Mouse (Mus musculus) cerebellum, adult 11-12 months (tissue): ENCODE data around the gene Lsm10.
A peak's percentile ranks its signal among the peaks of the same experiment; 100 is the strongest.

Experiments used
- DNase-seq: peaks from one replicate; pipeline ENCODE4 v3.0.0; 2022

The Lsm10 gene

DNA sequence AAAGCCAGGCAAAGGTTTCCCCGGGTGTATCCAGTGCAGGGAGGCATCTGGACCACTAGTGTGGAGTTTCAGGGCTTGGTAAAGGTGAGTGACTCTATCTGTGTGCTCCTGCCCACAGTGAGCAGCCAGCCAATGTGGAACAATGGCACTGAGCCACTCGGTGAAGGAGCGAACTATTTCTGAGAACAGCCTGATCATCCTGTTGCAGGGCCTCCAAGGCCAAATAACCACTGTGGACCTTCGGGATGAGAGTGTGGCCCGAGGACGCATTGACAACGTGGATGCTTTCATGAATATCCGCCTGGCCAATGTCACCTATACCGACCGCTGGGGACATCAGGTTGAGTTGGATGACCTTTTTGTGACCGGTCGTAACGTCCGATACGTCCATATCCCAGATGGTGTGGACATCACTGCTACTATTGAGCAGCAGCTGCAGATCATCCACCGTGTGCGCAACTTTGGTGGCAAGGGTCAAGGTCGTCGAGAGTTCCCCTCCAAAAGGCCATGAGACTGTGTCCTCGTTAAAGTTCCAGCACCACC, 1.4 kb downstream of the Lsm10 start:
- DNase-seq: no peak

DNA sequence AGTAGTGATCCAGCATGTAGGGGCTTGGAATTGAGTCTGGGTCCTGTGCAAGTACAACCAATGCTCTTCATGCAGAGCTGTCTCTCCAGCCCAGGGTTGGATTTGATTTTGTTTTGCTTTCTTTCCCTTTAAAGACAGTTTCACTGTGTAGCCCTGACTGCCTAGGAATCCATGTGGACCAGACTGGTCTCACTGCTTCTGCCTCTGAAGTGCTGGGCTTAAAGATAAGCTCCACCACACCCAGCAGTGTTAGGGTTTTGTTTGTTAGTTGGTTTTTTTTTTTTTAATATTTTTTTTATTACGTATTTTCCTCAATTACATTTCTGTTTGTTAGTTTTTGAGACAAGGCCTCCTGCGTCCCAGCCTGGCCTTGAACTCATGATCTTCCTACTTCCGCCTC, 2.9 kb downstream of the Lsm10 start:
- DNase-seq: no peak

DNA sequence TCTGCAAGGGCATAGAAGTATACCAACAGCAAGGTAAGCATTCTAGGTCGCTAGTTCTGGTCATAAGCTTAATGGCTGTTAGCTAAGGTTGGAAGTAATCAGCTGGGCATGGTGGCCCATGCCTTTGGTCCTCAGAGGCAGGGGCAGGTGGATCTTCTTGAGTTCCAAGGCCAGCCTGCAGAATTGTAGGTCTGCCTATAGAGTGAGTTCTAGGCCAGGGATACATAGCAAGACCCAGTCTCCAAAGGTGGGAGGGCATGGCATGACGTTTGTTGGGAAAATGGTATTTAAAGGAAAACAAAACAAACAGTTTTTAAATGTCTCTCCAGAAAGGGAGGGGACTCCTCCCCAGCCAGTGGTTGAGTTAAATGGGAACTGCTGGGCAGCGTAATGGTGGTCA, 4.3 kb downstream of the Lsm10 start:
- DNase-seq: no peak

DNA sequence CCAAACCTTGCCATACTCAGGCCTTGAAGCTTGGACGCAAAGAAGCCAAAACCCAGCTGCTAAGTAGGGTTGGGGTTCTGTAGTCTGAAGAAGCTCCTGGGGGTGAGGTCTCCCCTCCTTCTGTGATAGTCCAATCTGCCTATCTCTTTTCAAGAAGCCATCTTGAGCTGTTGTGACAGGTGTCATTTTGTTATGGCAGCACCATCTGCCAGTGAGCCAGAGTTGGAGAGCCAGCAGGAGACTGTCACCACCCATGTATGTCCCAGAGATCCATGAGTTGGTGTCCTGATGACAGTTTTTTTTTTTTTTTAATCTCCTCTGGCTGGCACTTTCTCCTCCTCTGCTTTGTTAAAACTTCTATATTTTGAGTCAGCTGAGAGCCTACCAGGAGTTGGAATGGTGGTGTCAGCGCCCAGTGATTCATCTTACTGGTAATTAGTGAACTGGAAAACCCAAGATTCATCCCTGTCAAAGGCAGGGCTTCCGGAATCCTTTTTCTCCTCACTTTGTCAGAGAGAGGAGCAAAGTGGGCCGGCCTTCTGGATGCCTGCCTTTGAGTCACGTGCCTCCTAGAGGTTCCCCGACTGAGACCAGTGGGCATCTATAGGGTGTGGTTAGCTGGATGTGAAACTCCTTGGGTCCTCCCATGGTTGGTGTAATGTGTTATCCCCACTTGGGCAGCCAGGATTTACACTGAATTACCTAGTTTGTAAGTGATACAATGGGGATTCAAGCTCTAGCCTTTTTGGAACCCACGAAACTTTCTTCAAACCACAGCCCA, 5.8 kb downstream of the Lsm10 start:
- no peak for DNase-seq

DNA sequence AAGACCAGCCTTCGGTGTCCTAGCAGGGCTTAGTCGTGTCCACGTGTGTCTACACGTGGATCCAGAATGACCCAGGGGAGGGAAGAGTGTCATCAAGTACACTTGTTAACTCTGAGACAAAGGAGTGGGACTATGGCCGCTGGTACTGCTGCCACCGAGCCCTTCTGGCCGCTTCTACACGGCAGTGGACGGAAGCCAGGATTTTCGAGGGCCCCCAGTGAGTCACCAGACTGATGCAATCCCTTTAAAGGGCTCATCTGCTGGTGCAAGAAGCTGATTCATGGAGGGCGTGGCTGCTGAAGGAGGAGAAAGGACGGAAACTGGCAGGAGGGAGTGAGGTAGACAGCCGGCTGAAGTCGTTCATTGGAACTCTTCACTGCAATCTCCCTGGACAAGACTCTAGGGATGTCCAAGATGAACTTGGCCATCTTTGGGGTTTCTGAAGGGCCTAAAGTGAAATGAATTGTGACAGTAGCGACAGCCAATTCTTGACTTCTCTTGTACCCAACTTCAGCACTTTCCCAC, 6.7 kb downstream of the Lsm10 start:
- peak; percentile 87 for DNase-seq

DNA sequence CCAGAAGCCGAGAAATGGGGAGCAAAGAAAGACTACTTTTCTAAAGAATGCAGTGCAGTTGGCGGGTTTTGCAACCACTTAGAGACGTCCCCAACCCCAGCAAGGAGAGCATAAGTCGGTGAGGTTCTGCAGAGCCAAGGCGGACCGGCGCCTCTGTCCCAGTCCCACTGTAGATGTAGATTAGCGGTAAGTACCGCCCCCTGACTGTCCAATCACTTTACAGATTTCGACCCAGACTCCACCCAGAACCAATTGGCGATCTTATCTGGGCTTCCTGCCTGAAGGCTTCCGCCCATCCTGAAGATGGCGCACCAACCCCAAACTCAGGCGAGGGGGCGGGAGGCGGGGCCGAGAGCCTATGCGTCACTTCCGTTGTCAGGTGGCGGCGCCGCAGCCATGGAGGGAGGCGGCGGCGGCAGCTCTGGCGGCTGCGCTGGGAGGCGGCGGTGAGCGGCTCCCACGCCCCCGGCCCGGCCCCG, 7.2 kb downstream of the Lsm10 start, which contains the start of gene Stk40:
Stk40 (plus strand) TSS at position 368 of the 479 bp plus-strand sequence.
- peak; percentile 96 for DNase-seq

DNA sequence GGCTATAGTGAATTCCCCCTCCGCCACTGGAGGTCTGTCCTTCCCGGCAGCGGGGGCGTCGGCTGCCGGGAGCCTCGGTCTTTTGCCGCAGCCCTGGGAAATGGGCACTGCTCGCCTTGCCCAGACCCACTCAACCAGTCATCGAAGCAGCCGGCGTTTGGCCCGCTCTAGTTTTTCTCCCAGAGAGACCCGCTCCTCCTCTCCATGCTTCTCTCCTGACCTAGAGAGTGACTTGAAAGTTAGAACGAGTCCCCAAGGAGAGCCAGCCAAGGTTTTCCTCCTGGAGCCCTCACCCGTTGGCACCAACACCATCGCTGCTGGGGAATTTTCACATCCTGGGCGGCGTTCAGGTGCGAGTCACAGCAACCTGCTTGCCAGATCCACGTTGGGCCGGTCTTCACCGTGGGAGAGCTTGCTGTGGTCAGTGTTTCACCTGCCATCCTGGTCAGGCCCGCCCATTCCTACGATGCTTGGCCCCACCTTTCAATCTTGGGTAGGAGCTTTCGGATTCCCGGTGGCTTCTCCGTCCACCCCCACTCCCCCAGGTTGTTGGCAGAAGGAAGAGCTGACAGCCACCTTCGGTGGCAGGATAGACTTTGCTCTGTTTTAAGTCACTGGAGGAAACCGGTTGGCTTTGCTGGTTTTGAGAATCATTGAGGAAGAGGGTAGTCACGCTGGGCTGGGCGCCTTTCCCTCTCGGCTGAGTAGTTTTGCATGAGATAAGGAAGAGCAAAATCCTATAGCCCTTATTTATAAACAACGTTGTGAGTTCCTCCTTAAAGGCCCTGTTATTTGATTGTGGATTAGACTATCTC, 8.0 kb downstream of the Lsm10 start:
- peak; percentile 83 for DNase-seq

DNA sequence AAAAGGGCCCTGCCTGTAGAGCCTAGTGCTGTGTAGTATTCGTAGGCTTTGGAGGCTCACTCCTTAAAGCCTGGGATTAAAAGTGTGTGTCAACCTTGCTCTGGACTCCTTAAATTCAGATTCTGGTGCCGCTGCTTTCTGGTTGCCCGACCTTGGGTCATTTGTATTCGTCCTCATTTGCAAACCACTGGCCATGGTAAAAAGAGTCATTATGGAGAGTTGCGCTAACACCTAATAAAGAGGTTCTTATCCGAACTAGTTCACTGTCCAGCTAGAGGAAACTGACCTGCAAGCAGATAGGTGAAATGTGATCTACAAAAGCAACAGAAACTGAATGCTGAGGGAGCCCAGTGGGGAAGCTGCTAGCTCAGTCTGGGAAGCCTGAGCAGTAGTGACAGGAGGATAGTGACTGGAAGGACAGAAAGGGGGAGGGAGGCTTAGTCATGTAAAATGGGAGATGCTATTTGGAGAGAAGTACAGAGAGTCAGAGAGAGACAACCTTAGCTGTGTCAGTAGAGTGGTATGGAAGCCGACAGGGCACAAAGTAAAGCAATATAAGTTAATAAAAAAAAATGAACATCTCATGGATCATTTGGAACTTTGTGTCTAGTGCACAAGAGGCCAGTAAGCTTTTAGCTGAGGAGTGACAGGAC, 8.8 kb downstream of the Lsm10 start:
- DNase-seq: no peak

DNA sequence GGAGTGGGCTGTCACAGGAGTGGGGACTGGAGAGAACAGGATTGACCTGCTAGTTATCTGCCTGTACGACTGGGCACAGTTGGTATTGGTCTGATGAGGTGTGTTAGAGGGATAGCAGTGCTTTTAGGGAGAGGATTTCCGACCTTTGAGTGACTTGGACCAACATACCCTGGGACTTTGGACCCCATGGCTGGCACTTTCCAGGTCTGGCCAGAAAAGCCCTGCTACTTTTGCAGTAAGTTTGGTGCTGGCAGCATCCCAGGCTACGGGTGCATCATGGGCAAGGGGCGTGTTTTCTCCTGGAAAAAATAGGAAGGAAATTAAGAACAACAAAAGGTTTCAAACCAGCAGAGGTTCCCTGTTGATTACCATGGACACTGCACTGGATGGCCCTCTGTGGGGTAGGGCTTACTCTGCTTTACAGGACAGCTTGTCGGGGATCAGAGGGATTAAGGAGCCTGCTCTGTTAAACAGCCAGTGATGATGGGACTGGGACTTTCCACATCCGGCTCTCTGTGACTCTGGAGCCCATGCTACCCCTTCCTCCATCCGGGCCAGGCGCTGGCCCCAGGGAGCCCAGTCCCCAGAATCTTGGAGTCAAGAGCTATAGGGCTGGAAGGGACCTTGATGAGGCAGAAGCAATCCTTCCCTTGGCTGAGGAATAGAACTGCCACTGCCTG, 11.8 kb downstream of the Lsm10 start:
- no peak for DNase-seq

DNA sequence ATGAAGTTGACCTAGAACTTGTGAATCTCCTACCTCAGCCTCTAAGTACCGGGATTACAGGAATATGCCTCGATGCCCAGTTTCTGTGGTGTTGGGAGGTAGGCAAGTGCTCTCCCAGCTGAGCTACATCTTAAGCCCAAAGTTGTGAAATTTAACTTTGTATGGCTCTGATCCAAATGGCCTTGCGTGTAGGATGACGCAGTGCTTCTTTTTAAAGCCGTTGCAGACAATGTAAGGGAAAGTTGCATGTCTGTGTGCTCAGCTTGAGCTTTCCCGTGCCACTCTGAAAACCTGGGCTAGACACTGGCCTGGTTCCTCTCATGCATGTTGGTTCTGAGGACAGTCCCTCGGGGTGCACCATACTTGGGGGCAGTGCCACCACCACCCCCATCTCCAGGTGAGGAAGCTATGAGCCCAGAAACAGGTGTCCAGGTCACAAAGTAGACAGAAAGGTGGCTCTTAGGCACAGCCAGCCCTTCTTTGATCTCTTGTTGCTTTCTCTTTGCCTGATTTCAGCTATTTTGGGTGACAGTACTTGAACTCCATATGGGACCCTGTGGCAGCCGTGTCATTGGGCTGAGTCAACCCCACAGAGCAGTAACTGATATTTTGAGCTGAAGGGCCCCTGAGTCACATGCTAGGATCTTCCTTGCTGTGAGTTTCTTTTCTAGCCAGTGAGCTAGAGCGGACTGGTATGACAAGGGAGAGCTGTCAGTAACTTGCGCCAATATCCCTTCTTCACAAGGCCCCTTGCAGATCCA, 13.4 kb downstream of the Lsm10 start:
- DNase-seq: no peak

DNA sequence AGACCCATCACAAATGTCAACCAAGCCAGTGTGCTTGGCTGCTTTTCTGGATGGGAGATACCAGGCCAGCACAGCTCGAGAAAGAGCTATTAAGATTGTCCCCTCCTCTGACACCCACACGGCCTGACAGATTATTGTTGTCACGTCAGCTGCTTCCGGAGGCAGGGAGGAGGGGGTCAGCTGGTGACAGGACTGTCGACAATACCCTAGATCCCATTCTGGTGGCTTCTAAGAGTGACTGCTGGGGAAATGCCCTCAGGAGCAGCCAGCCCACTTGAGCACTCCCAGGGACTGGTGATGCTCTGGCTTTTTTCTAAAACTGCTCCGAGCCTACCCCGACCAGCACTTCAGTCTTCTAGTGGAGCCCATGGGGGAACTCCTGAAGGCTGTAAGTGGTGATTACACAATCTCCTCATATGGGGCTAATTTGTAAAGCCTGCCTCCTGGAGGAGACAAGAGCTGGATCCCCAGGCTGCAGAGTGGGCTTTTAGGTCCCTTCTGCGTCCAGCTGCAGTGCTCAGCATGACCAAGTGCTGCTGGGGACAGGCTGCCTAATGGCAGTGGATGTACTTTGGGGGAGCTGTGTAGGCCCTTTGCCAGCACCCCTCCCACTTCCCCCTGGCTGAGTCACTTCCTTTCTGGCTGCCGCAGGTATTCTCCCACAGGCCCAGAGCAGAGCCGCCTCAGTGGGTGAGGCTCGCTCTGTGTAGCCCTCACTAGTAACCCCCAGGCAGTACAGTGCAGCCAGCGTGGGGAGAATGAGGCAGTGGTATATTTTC, 14.1 kb downstream of the Lsm10 start:
- DNase-seq: peak; percentile 82

DNA sequence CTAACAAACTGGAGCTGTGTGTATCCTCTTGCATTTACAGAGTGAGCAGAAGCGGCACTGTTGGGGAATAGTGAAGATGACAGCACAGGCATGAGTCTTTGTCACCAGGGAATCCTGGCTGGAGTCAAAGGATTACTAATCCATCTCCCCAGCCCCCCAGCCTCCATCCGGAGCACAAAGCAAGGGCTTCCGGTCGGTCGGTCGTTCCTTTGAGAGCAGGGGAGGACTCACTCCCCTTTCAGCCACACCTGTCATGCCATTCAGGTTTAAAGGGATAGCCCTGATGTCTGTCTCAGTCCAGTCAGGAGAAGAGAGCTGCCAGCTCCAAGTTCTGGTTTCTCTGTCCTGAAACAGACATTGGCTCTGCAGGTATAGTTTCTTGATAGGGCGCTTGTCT, 14.7 kb downstream of the Lsm10 start:
- DNase-seq: no peak

DNA sequence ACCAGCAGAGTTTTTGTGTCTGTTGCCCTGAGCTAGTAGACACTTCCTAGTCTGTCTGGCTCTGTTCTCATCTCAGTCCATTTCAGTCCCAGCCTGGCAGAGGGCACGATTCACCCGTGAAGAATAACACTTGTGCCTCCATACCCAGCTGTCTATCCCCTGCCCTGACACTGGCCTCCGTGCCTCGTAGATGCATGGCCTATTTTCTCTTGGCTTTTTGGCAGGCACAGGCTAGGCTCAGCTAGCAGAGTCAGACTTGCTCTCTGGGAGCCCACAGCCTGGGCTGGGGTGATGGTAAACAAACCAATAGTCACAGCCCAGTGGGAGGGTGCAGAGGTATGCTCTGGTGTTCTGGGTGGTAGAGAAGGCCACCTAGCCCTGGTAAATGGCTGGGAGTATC, 16.8 kb downstream of the Lsm10 start:
- DNase-seq: peak; percentile 80

DNA sequence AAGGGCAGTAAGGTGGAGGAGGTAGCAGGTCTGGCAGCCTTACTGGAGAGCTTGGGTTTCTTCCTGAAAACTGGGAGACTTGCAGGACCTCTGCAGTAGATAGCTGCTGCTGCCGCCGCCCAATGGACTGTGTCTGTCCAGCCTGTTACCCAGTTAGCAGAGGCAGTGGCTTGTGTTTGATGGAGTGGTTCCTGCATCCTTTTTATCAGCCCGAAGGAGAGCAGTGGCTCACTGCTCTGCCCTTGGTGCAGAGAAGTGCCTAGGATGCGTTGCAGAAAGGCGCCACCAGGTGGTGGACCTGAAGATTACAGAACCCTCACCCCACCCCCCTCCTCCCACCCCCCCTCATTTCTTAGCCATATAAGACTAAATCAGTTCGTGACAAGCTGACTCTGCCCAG, 17.5 kb downstream of the Lsm10 start:
- DNase-seq: peak; percentile 71

DNA sequence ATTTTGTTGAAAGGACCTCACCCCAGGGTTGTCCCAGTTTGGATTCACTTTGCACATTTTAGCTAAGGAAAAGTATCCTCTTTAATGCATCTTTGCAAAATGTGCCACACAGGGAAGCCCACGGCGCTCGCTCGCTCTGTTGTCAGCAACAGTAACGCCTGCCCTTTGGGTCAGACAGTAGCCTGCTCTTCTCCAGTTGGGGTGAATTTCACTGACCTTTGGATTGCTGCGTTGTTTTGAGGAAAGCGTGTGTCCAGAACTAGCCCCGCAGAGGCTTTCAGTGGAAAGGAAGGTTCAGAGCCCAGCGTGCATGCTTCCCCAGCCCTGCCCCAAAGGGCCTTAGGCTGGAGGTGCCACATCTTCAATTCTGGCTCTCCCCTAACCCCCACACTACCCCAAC, 19.0 kb downstream of the Lsm10 start:
- no peak for DNase-seq

DNA sequence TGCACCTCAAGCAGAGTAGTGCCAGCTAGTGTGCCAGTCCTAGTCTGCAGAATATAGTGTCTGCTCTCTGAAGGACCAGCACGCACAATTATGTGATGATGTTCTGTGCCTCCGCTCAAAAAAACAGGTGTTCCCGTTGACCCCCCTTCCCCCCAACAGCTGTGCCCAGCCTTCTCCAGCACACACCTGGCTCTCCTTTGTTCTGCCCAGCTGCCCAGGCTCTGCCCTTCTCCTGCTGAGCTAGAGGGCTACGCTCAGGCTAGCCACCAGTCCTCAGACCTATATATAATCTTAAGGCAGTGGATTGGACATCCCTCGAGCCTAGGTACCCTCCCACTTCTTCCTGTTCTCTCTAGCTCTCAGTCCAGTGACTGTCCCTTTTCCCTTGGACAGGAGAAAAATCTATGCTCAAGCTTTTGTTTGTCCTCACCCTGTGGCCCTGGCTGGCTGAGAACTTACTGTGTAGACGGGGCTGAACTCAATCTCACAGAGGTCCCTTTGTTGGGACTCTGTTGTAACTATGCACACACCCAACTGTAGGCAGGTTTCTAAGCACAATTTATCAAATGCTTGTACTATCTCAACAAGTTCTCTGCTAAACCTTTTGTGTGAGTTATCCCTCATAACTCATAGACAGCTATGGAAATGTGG, 19.6 kb downstream of the Lsm10 start:
- no peak for DNase-seq

DNA sequence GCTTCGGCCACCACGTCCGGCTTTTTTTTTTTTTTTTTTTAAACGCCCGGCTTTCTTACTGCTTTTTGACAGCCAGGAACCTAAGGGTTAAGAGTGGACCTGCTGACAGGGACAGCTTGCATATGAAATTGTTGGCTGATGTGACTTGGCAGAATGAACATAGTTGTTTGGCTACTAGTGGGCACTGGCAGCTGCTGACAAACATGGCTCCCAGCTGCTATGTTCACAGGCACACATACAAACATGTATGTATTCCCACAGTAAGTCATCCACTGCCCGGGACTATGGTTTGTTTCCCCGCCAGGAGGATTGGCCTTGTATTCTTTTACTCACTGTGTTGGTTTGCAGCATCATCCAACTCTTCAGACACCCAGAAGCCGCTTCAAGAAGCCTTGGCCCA, 20.7 kb downstream of the Lsm10 start:
- peak; percentile 54 for DNase-seq

DNA sequence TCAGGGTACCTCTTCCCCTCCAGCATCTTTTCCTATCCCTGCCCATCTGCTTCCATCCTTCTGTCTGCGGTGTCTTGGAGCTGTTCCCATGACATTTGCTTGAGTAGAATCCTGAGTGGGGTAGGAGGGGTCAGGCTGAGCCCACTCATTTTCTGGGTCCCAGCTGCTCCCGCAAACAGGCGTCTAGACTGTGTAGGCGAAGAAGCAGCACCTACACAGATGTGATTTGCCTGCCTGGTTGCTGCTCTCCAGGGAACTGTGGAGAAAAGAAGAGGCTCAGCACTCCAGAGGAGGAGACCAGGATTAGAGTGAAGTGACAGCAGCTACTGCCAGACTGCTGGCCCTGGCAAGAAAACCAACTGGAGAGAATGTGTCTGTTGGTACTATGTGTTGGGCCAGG, 22.2 kb downstream of the Lsm10 start:
- peak; percentile 78 for DNase-seq

DNA sequence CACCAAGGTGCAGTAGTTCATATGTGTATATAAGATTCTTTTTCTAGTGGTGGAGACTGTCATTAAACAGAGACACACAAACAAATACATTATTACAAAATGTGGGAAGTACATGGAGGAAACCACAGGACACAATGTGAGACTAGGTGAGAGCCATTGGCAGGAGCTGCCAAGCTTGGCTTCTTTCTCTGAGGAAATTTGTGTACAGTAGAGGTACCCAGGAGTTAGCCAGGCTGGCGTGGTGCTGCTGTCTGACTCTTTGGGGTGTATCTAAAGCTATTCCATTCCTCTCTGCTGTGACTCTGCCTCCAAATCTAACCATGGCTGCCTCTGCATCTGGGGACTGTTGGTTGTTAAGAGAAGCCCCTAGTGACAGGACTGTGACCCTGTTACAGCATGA, 22.6 kb downstream of the Lsm10 start:
- DNase-seq: peak; percentile 68

DNA sequence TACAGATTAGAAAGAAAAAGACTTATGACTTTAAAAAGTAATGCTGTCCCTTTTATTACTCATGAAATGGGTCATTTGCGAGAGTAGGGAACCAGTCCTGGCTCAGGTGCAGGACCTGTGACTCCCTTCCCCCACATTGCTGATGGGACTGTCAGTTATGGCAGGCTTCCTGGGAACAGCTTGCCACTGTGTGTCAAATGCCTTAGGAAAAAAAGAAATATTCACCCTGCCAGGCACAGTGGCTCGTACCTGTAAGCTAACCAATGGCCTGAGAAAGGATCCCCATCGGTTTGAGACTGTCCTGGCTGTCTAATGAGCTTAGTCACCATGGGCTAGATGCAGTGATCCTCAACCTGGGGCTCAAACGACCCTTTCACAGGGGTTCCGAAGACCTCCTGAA, 23.6 kb downstream of the Lsm10 start:
- DNase-seq: peak; percentile 90
